In the genomic region with DNA sequence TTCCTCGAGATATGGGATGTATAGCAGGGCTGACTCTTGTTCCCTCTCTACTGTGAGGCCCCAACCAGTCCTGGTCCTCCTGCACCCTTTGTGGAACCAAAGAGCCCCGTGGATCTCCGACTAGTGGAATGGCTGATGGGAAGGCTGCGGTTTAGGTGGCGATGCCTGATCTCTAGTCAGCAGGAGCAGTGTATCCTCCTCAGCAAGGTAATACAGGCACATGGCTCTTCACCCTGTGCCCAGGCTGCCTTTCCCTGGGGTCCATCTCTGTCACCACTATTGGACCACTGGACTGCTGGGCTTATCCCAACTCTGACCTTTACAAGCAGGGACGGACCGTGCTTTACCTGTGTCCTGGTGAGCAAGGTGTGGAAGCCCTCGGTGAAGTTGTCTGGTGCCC, we compare ENCODE assay signal across 9 mouse cellular contexts. TPM values are rescaled to one million over a fixed set of nuclear protein-coding genes. Genes with fewer than 3 reads are reported as not detected.
DNase-seq lines count a peak whose midpoint lies in the region; ATAC-seq and TF ChIP-seq lines count a peak whose summit lies in the region.
"Had no signal": no experiment of that assay in that cellular context is flagged by ENCODE, and none has a peak within 500 bp of the region (broad histone marks: within the 10 kb centered on the region; RNA-seq: fewer than 3 reads in every experiment).

No protein-coding gene starts in this region.

- no peak for TF ChIP-seq CTCF in midbrain, postnatal 0 days (IDR thresholded peaks at IDR 0.05)

- peaks cover 27% of the 10 kb centered on the region for H3K27me3 ChIP-seq in forebrain, embryonic 10.5 days (ENCODE audit: poor library complexity, severe bottlenecking)
- no peaks in the 10 kb centered on the region; the same call in 1 of the 2 replicates for H3K27me3 ChIP-seq in forebrain, embryonic 16.5 days (replicated peaks; ENCODE audit: control insufficient read depth, insufficient read depth, low read length)
- no peaks in the 10 kb centered on the region for H3K27me3 ChIP-seq in lung, embryonic 16.5 days (ENCODE audit: control insufficient read depth, insufficient read depth, low read depth, low read length)
- no peaks in the 10 kb centered on the region for H3K27me3 ChIP-seq in intestine, embryonic 14.5 days (replicated peaks; ENCODE audit: control insufficient read depth, insufficient read depth, low read length)
- no peaks in the 10 kb centered on the region for H3K27me3 ChIP-seq in midbrain, postnatal 0 days (ENCODE audit: insufficient read depth, low read length)

- peaks cover 47% of the 10 kb centered on the region for H3K36me3 ChIP-seq in forebrain, embryonic 10.5 days (replicated peaks)
- H3K36me3 ChIP-seq in forebrain, embryonic 16.5 days (ENCODE audit: control insufficient read depth, insufficient read depth): no peaks in the 10 kb centered on the region
- H3K36me3 ChIP-seq in lung, embryonic 16.5 days (ENCODE audit: control insufficient read depth, insufficient read depth, low read length): peaks cover 7% of the 10 kb centered on the region
- peaks cover 10% of the 10 kb centered on the region for H3K36me3 ChIP-seq in intestine, embryonic 14.5 days (ENCODE audit: control insufficient read depth, insufficient read depth, low read length)
- H3K36me3 ChIP-seq in midbrain, postnatal 0 days (ENCODE audit: insufficient read depth, low read length): no peaks in the 10 kb centered on the region

- DNase-seq in forebrain, embryonic 10.5 days (ENCODE audit: extremely low spot score, low spot score): no peak
- DNase-seq in lung, postnatal 25 days (ENCODE audit: low spot score): no peak
- no peak for DNase-seq in intestine, embryonic 14.5 days (ENCODE audit: low spot score)
- DNase-seq in midbrain, postnatal 0 days (ENCODE audit: low spot score): no peak
- no peak for DNase-seq in left cerebral cortex, adult 8-10 months (ENCODE audit: low spot score in 2 of 2)
- DNase-seq in layer of hippocampus, adult 9-11 months: no peak
- DNase-seq: kidney, adult 18-20 months had no signal

- no peak overlapping the region for H3K4me2 ChIP-seq in forebrain, embryonic 16.5 days (ENCODE audit: low read length)
- peak overlapping the region; percentile 88 for H3K4me2 ChIP-seq in lung, embryonic 16.5 days (ENCODE audit: low read depth, low read length)
- H3K4me2 ChIP-seq in intestine, embryonic 14.5 days (ENCODE audit: low read length): peak overlapping the region; percentile 89
- 0 out of 2 replicates have a peak overlapping the region, but pooled peaks have one; percentile 83 for H3K4me2 ChIP-seq in midbrain, postnatal 0 days (ENCODE audit: low read depth, low read length, poor library complexity, severe bottlenecking)

- no peak for ATAC-seq in forebrain, embryonic 16.5 days
- no peak for ATAC-seq in lung, embryonic 16.5 days (ENCODE audit: low read depth)
- no peak for ATAC-seq in intestine, embryonic 14.5 days (replicated peaks; ENCODE audit: low FRiP score, low TSS enrichment, low read depth)
- no peak for ATAC-seq in midbrain, postnatal 0 days (ENCODE audit: low FRiP score)

- H3K4me1 ChIP-seq in forebrain, embryonic 10.5 days: peaks cover 33% of the 10 kb centered on the region
- H3K4me1 ChIP-seq in forebrain, embryonic 16.5 days (replicated peaks; ENCODE audit: control insufficient read depth, insufficient read depth, low read length): peaks cover 19% of the 10 kb centered on the region
- peaks cover 20% of the 10 kb centered on the region for H3K4me1 ChIP-seq in lung, embryonic 16.5 days (replicated peaks; ENCODE audit: control insufficient read depth, insufficient read depth, low read length)
- peaks cover 11% of the 10 kb centered on the region for H3K4me1 ChIP-seq in intestine, embryonic 14.5 days (replicated peaks; ENCODE audit: control insufficient read depth, insufficient read depth, low read length)
- peaks cover 10% of the 10 kb centered on the region; the same call in 1 of the 2 replicates for H3K4me1 ChIP-seq in midbrain, postnatal 0 days (ENCODE audit: insufficient read depth, low read length)

- 93% methylated on average over 8 of the region's 8 CpGs for WGBS in forebrain, embryonic 10.5 days
- WGBS in forebrain, embryonic 16.5 days: 91% methylated on average over 8 of the region's 8 CpGs
- WGBS in lung, embryonic 16.5 days: 83% methylated on average over 8 of the region's 8 CpGs
- WGBS in intestine, embryonic 14.5 days: 81% methylated on average over 8 of the region's 8 CpGs
- WGBS in midbrain, postnatal 0 days: 91% methylated on average over 8 of the region's 8 CpGs

- peak overlapping the region; percentile 80 for H3K4me3 ChIP-seq in forebrain, embryonic 10.5 days
- H3K4me3 ChIP-seq in forebrain, embryonic 16.5 days (replicated peaks; ENCODE audit: low read length): no peak overlapping the region
- H3K4me3 ChIP-seq in lung, embryonic 16.5 days (ENCODE audit: low read length): peak overlapping the region; percentile 84
- H3K4me3 ChIP-seq in intestine, embryonic 14.5 days (ENCODE audit: low read depth, low read length): no peak overlapping the region
- no peak overlapping the region for H3K4me3 ChIP-seq in midbrain, postnatal 0 days (ENCODE audit: low read depth, low read length)

- no peak overlapping the region for H3K9ac ChIP-seq in forebrain, embryonic 16.5 days (replicated peaks; ENCODE audit: low read depth, low read length)
- H3K9ac ChIP-seq in lung, embryonic 16.5 days (ENCODE audit: low read length): peak overlapping the region; percentile 75
- H3K9ac ChIP-seq in intestine, embryonic 14.5 days (ENCODE audit: low read length): no peak overlapping the region
- H3K9ac ChIP-seq in midbrain, postnatal 0 days (replicated peaks; ENCODE audit: low read length, poor library complexity, severe bottlenecking): no peak overlapping the region

- H3K9me3 ChIP-seq in forebrain, embryonic 10.5 days: no peaks in the 10 kb centered on the region
- H3K9me3 ChIP-seq in forebrain, embryonic 16.5 days (ENCODE audit: control insufficient read depth, low read length): no peaks in the 10 kb centered on the region
- H3K9me3 ChIP-seq in lung, embryonic 16.5 days (ENCODE audit: control insufficient read depth, low read length): no peaks in the 10 kb centered on the region
- H3K9me3 ChIP-seq in intestine, embryonic 14.5 days (ENCODE audit: control insufficient read depth, low read length): no peaks in the 10 kb centered on the region
- no peaks in the 10 kb centered on the region for H3K9me3 ChIP-seq in midbrain, postnatal 0 days (ENCODE audit: low read length)

- no peak overlapping the region for H3K27ac ChIP-seq in forebrain, embryonic 10.5 days
- no peak overlapping the region for H3K27ac ChIP-seq in forebrain, embryonic 16.5 days (ENCODE audit: low read length)
- H3K27ac ChIP-seq in lung, embryonic 16.5 days (ENCODE audit: low read length): no peak overlapping the region
- H3K27ac ChIP-seq in intestine, embryonic 14.5 days (ENCODE audit: low read depth): no peak overlapping the region
- H3K27ac ChIP-seq in midbrain, postnatal 0 days (ENCODE audit: low read depth, low read length): no peak overlapping the region

RNA-seq across cellular contexts. Expression of a gene that starts 1.3 kb away (rescaled TPM):
- 66.4 and 69.6 TPM in 2 replicates for polyA plus RNA-seq in forebrain, embryonic 10.5 days (2016; fragmentation: Nextera tagmentation; extraction: Ambion mirVana)
- 20.2 and 21.5 TPM in 2 replicates for polyA plus RNA-seq in forebrain, embryonic 16.5 days (2015; fragmentation: Nextera tagmentation; extraction: Ambion mirVana)
- 31.4 and 34.5 TPM in 2 replicates for polyA plus RNA-seq in lung, embryonic 16.5 days (2015; fragmentation: Nextera tagmentation; extraction: Ambion mirVana)
- 24.2 and 27.9 TPM in 2 replicates for polyA plus RNA-seq in intestine, embryonic 14.5 days (2014; fragmentation: Nextera tagmentation; extraction: Ambion mirVana)
- total RNA-seq in midbrain, postnatal 0 days (2014; rRNA removed): 4.3 and 17.0 TPM in 2 replicates
- 8.8 and 8.9 TPM in 2 replicates for polyA plus RNA-seq in midbrain, postnatal 0 days (2015; fragmentation: Nextera tagmentation; extraction: Ambion mirVana)
- total RNA-seq in left cerebral cortex, adult 8-10 months (2022): 1 to 10 TPM; 1.0 to 2.1 (median 1.6) TPM

RNA-seq across cellular contexts. Expression of a gene that starts 11.4 kb away (rescaled TPM):
- 59.2 and 59.5 TPM in 2 replicates for polyA plus RNA-seq in forebrain, embryonic 10.5 days (2016; fragmentation: Nextera tagmentation; extraction: Ambion mirVana)
- 30.6 and 35.2 TPM in 2 replicates for polyA plus RNA-seq in forebrain, embryonic 16.5 days (2015; fragmentation: Nextera tagmentation; extraction: Ambion mirVana)
- 565 and 642 TPM in 2 replicates for polyA plus RNA-seq in lung, embryonic 16.5 days (2015; fragmentation: Nextera tagmentation; extraction: Ambion mirVana)
- 266 and 312 TPM in 2 replicates for polyA plus RNA-seq in intestine, embryonic 14.5 days (2014; fragmentation: Nextera tagmentation; extraction: Ambion mirVana)
- total RNA-seq in midbrain, postnatal 0 days (2014; rRNA removed): 2.5 and 3.9 TPM in 2 replicates
- polyA plus RNA-seq in midbrain, postnatal 0 days (2015; fragmentation: Nextera tagmentation; extraction: Ambion mirVana): 25.0 and 26.0 TPM in 2 replicates
- 10 to 100 TPM; 12.4 to 18.7 (median 16.3) TPM for total RNA-seq in left cerebral cortex, adult 8-10 months (2022)

RNA-seq across cellular contexts. Expression of a gene that starts 17.5 kb away (rescaled TPM):
- 172 and 182 TPM in 2 replicates for polyA plus RNA-seq in forebrain, embryonic 10.5 days (2016; fragmentation: Nextera tagmentation; extraction: Ambion mirVana)
- 426 and 444 TPM in 2 replicates for polyA plus RNA-seq in forebrain, embryonic 16.5 days (2015; fragmentation: Nextera tagmentation; extraction: Ambion mirVana)
- 550 and 593 TPM in 2 replicates for polyA plus RNA-seq in lung, embryonic 16.5 days (2015; fragmentation: Nextera tagmentation; extraction: Ambion mirVana)
- polyA plus RNA-seq in intestine, embryonic 14.5 days (2014; fragmentation: Nextera tagmentation; extraction: Ambion mirVana): 124 and 129 TPM in 2 replicates
- 147 and 185 TPM in 2 replicates for total RNA-seq in midbrain, postnatal 0 days (2014; rRNA removed)
- 317 and 336 TPM in 2 replicates for polyA plus RNA-seq in midbrain, postnatal 0 days (2015; fragmentation: Nextera tagmentation; extraction: Ambion mirVana)
- 100 to 1,000 TPM; 142 to 161 (median 148) TPM for total RNA-seq in left cerebral cortex, adult 8-10 months (2022)

RNA-seq across cellular contexts. Expression of a gene that starts 28.2 kb away (rescaled TPM):
- polyA plus RNA-seq in forebrain, embryonic 10.5 days (2016; fragmentation: Nextera tagmentation; extraction: Ambion mirVana): 18.7 and 20.3 TPM in 2 replicates
- polyA plus RNA-seq in forebrain, embryonic 16.5 days (2015; fragmentation: Nextera tagmentation; extraction: Ambion mirVana): 38.8 and 46.9 TPM in 2 replicates
- 4.7 and 5.8 TPM in 2 replicates for polyA plus RNA-seq in lung, embryonic 16.5 days (2015; fragmentation: Nextera tagmentation; extraction: Ambion mirVana)
- 6.6 and 7.6 TPM in 2 replicates for polyA plus RNA-seq in intestine, embryonic 14.5 days (2014; fragmentation: Nextera tagmentation; extraction: Ambion mirVana)
- 80.8 and 89.1 TPM in 2 replicates for total RNA-seq in midbrain, postnatal 0 days (2014; rRNA removed)
- polyA plus RNA-seq in midbrain, postnatal 0 days (2015; fragmentation: Nextera tagmentation; extraction: Ambion mirVana): 63.6 and 67.5 TPM in 2 replicates
- total RNA-seq in left cerebral cortex, adult 8-10 months (2022): 10 to 100 TPM; 21.4 to 23.8 (median 23.1) TPM

RNA-seq across cellular contexts. Expression of a gene that starts 59.4 kb away (rescaled TPM):
- 21.2 and 22.7 TPM in 2 replicates for polyA plus RNA-seq in forebrain, embryonic 10.5 days (2016; fragmentation: Nextera tagmentation; extraction: Ambion mirVana)
- polyA plus RNA-seq in forebrain, embryonic 16.5 days (2015; fragmentation: Nextera tagmentation; extraction: Ambion mirVana): 15.6 and 17.2 TPM in 2 replicates
- polyA plus RNA-seq in lung, embryonic 16.5 days (2015; fragmentation: Nextera tagmentation; extraction: Ambion mirVana): 11.2 and 12.2 TPM in 2 replicates
- 17.6 and 21.3 TPM in 2 replicates for polyA plus RNA-seq in intestine, embryonic 14.5 days (2014; fragmentation: Nextera tagmentation; extraction: Ambion mirVana)
- total RNA-seq in midbrain, postnatal 0 days (2014; rRNA removed): 48.3 and 55.2 TPM in 2 replicates
- polyA plus RNA-seq in midbrain, postnatal 0 days (2015; fragmentation: Nextera tagmentation; extraction: Ambion mirVana): 15.3 and 16.8 TPM in 2 replicates
- total RNA-seq in left cerebral cortex, adult 8-10 months (2022): 10 to 100 TPM; 70.5 to 74.5 (median 71.6) TPM

Comparison
In these comparisons a context has a peak if more than half of its experiments do, and no peak if none do; other contexts are left out.
1. H3K4me3 ChIP-seq: peak in forebrain, embryonic 10.5 days (single experiment) and lung, embryonic 16.5 days (single experiment); none in forebrain, embryonic 16.5 days (single experiment), intestine, embryonic 14.5 days (single experiment) and midbrain, postnatal 0 days (single experiment).